Mouse (Mus musculus) liver, embryonic 14.5 days (tissue): ENCODE results near the gene Lrp8.

Source experiments
- CTCF ChIP-seq: IDR thresholded peaks from 2 replicates; pipeline ENCODE4 v1.5.1; 2016; ENCODE audit warnings: antibody characterized with exemption, low read depth, control low read depth
- EP300 ChIP-seq: IDR thresholded peaks from 2 replicates; pipeline ENCODE4 v1.6.1; 2016; ENCODE audit warnings: antibody characterized with exemption, low read depth

DNA sequence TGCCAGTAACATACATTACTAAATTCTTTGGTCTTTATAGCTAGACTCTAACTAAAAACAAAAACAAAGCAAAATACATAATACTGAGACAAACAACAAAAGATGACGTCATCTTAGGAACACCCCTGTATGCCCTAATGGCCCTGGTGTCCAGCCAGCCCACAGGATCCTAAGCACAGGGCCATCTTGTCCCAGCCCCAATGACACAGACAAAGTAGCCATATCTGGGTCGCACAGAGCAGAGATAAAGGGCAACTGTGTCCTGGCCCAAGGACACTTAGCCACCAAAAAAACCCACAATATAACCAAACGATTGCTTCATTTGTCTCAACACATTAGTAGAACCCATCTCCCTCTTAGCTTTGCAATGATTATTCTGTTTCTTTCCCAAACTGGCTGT lies 8.9 kb downstream of the Lrp8 start:
- TF ChIP-seq CTCF, result no peak
- TF ChIP-seq EP300, result no peak
